In genomic region chr5:114807893-114808292, GRCm38 (mm10) we compare ENCODE assay signal across 20 mouse cellular contexts. TPM values are rescaled to one million over a fixed set of nuclear protein-coding genes. Genes with fewer than 3 reads are reported as not detected.
DNase-seq lines count a peak whose midpoint lies in the region; ATAC-seq and TF ChIP-seq lines count a peak whose summit lies in the region.
"Had no signal": no experiment of that assay in that cellular context is flagged by ENCODE, and none has a peak within 500 bp of the region (broad histone marks: within the 10 kb centered on the region; RNA-seq: fewer than 3 reads in every experiment).

No protein-coding gene starts in this region.

- H3K4me3 ChIP-seq in heart, embryonic 12.5 days, result no peak overlapping the region
- H3K4me3 ChIP-seq in kidney, postnatal 0 days (replicated peaks; ENCODE audit: low read depth, low read length), result no peak overlapping the region
- no peak overlapping the region for H3K4me3 ChIP-seq in kidney, adult 2 months (ENCODE audit: insufficient read depth, low read depth, low read length)
- H3K4me3 ChIP-seq in embryonic facial prominence, embryonic 11.5 days (ENCODE audit: low read depth, low read length), result no peak overlapping the region
- H3K4me3 ChIP-seq in liver, embryonic 13.5 days (replicated peaks), result no peak overlapping the region
- H3K4me3 ChIP-seq: embryonic facial prominence, embryonic 12.5 days; forebrain, embryonic 13.5 days; neural tube, embryonic 15.5 days had no signal

- H3K9me3 ChIP-seq in heart, embryonic 12.5 days (replicated peaks), result no peaks in the 10 kb centered on the region
- H3K9me3 ChIP-seq in kidney, postnatal 0 days (replicated peaks; ENCODE audit: low read length), result no peaks in the 10 kb centered on the region
- H3K9me3 ChIP-seq in embryonic facial prominence, embryonic 11.5 days (replicated peaks; ENCODE audit: control insufficient read depth, low read length), result no peaks in the 10 kb centered on the region
- no peaks in the 10 kb centered on the region for H3K9me3 ChIP-seq in liver, embryonic 13.5 days (replicated peaks)
- H3K9me3 ChIP-seq: embryonic facial prominence, embryonic 12.5 days; forebrain, embryonic 13.5 days; neural tube, embryonic 15.5 days had no signal

- ATAC-seq in heart, embryonic 12.5 days (ENCODE audit: insufficient number of reproducible peaks, low FRiP score), result no peak
- ATAC-seq in kidney, postnatal 0 days (replicated peaks; ENCODE audit: low FRiP score, low read depth), result no peak
- ATAC-seq in embryonic facial prominence, embryonic 11.5 days (replicated peaks; ENCODE audit: insufficient number of reproducible peaks, low FRiP score, low TSS enrichment, low read depth), result no peak
- ATAC-seq in liver, embryonic 13.5 days (ENCODE audit: low read depth), result no peak
- ATAC-seq: forebrain, embryonic 13.5 days; hindbrain, embryonic 16.5 days had no signal

- H3K36me3 ChIP-seq in heart, embryonic 12.5 days, result peaks cover 37% of the 10 kb centered on the region
- H3K36me3 ChIP-seq in kidney, postnatal 0 days (ENCODE audit: insufficient read depth, low read length), result peaks cover 24% of the 10 kb centered on the region
- H3K36me3 ChIP-seq in kidney, adult 2 months (ENCODE audit: control insufficient read depth, insufficient read depth, low read length), result peaks cover 2% of the 10 kb centered on the region; the same call in 1 of the 2 replicates
- H3K36me3 ChIP-seq in embryonic facial prominence, embryonic 11.5 days (replicated peaks; ENCODE audit: control insufficient read depth, insufficient read depth, low read depth, low read length), result peaks cover 2% of the 10 kb centered on the region; the same call in 1 of the 2 replicates
- H3K36me3 ChIP-seq in liver, embryonic 13.5 days, result peaks cover 41% of the 10 kb centered on the region

- peak overlapping the region; percentile 81 for H3K27ac ChIP-seq in heart, embryonic 12.5 days (ENCODE audit: poor library complexity, severe bottlenecking)
- H3K27ac ChIP-seq in kidney, postnatal 0 days, result 0 out of 2 replicates have a peak overlapping the region, but pooled peaks have one; percentile 80
- H3K27ac ChIP-seq in kidney, adult 2 months (ENCODE audit: insufficient read depth, low read depth, low read length), result no peak overlapping the region
- H3K27ac ChIP-seq in embryonic facial prominence, embryonic 11.5 days (replicated peaks; ENCODE audit: low read depth, low read length), result no peak overlapping the region
- H3K27ac ChIP-seq in liver, embryonic 13.5 days, result peak overlapping the region; percentile 86
- H3K27ac ChIP-seq: forebrain, embryonic 13.5 days had no signal

- no peak overlapping the region for H3K9ac ChIP-seq in heart, embryonic 12.5 days
- no peak overlapping the region for H3K9ac ChIP-seq in kidney, postnatal 0 days (ENCODE audit: low read depth, low read length)
- H3K9ac ChIP-seq in embryonic facial prominence, embryonic 11.5 days (replicated peaks; ENCODE audit: low read length), result no peak overlapping the region
- peak overlapping the region; percentile 60 for H3K9ac ChIP-seq in liver, embryonic 13.5 days
- H3K9ac ChIP-seq: embryonic facial prominence, embryonic 12.5 days; forebrain, embryonic 13.5 days; neural tube, embryonic 15.5 days had no signal

- H3K27me3 ChIP-seq in heart, embryonic 12.5 days (replicated peaks), result no peaks in the 10 kb centered on the region
- no peaks in the 10 kb centered on the region for H3K27me3 ChIP-seq in kidney, postnatal 0 days (ENCODE audit: insufficient read depth, low read length)
- H3K27me3 ChIP-seq in kidney, adult 2 months (replicated peaks; ENCODE audit: control insufficient read depth, insufficient read depth, low read length), result no peaks in the 10 kb centered on the region
- H3K27me3 ChIP-seq in embryonic facial prominence, embryonic 11.5 days (ENCODE audit: control insufficient read depth, insufficient read depth, low read length), result no peaks in the 10 kb centered on the region
- H3K27me3 ChIP-seq in liver, embryonic 13.5 days, result no peaks in the 10 kb centered on the region
- H3K27me3 ChIP-seq: embryonic facial prominence, embryonic 12.5 days; forebrain, embryonic 13.5 days; neural tube, embryonic 15.5 days had no signal

- no peak for TF ChIP-seq CTCF in kidney, postnatal 0 days (IDR thresholded peaks at IDR 0.05; ENCODE audit: low read depth)
- no peak for TF ChIP-seq CTCF in kidney, adult 2 months (conservative IDR thresholded peaks at IDR 0.05; ENCODE audit: insufficient read depth, insufficient read length, low read depth, low read length)

- no peak overlapping the region for H3K4me2 ChIP-seq in heart, embryonic 12.5 days
- no peak overlapping the region for H3K4me2 ChIP-seq in kidney, postnatal 0 days (ENCODE audit: low read length)
- H3K4me2 ChIP-seq in embryonic facial prominence, embryonic 11.5 days (ENCODE audit: low read depth, low read length), result no peak overlapping the region
- H3K4me2 ChIP-seq in liver, embryonic 13.5 days, result peak overlapping the region; percentile 60
- H3K4me2 ChIP-seq: embryonic facial prominence, embryonic 12.5 days; forebrain, embryonic 13.5 days; neural tube, embryonic 15.5 days had no signal

- H3K4me1 ChIP-seq in heart, embryonic 12.5 days (replicated peaks), result peaks cover 41% of the 10 kb centered on the region
- H3K4me1 ChIP-seq in kidney, postnatal 0 days (replicated peaks; ENCODE audit: insufficient read depth, low read length), result peaks cover 8% of the 10 kb centered on the region; the same call in 1 of the 2 replicates
- no peaks in the 10 kb centered on the region for H3K4me1 ChIP-seq in kidney, adult 2 months (ENCODE audit: control insufficient read depth, insufficient read depth, low read length)
- H3K4me1 ChIP-seq in embryonic facial prominence, embryonic 11.5 days (ENCODE audit: control insufficient read depth, insufficient read depth, low read length), result no peaks in the 10 kb centered on the region
- peaks cover 85% of the 10 kb centered on the region for H3K4me1 ChIP-seq in liver, embryonic 13.5 days (replicated peaks)

- 71% methylated on average over 6 of the region's 6 CpGs for WGBS in heart, embryonic 12.5 days
- WGBS in kidney, postnatal 0 days, result 70% methylated on average over 6 of the region's 6 CpGs
- 78% methylated on average over 6 of the region's 6 CpGs for WGBS in kidney, adult 2 months
- WGBS in embryonic facial prominence, embryonic 11.5 days, result 48% methylated on average over 6 of the region's 6 CpGs
- WGBS in liver, embryonic 13.5 days (ENCODE audit: insufficient replicate concordance), result 30% methylated on average over 6 of the region's 6 CpGs

- no peak for DNase-seq in heart, postnatal 10 days
- no peak for DNase-seq in kidney, postnatal 0 days (ENCODE audit: low spot score)
- no peak for DNase-seq in kidney, adult 2 months
- peak; percentile 39 for DNase-seq in embryonic facial prominence, embryonic 11.5 days (ENCODE audit: low spot score)
- no peak for DNase-seq in liver, embryonic 13.5 days
- no peak for DNase-seq in thymus, postnatal 14 days
- DNase-seq: cerebellum, postnatal 14 days; kidney, adult 8-10 months; right cerebral cortex, postnatal 4 days had no signal

- TF ChIP-seq POLR2A in kidney, adult 2 months (IDR thresholded peaks at IDR 0.05; ENCODE audit: low read depth, low read length), result no peak

- intact Hi-C loops in heart, postnatal 10 days (cut with DNase I), result loop anchor here (5.0 kb wide), 1 partner anchor 101 kb away; the partner anchor contains the start of gene Tchp

RNA-seq across cellular contexts. Expression of gene 1500011B03Rik, which starts 15.4 kb away (rescaled TPM):
- 53.2 and 57.5 TPM in 2 replicates for polyA plus RNA-seq in heart, embryonic 12.5 days (2016; fragmentation: Nextera tagmentation; extraction: Ambion mirVana)
- total RNA-seq in heart, postnatal 10 days (2021), result 10 to 100 TPM; 15.5 to 17.8 TPM
- 160 and 189 TPM in 2 replicates for polyA plus RNA-seq in kidney, postnatal 0 days (2015; fragmentation: Nextera tagmentation; extraction: Ambion mirVana)
- polyA plus RNA-seq in kidney, adult 2 months (2012; rRNA removed), result 30.2 and 34.7 TPM in 2 replicates
- polyA plus RNA-seq in embryonic facial prominence, embryonic 11.5 days (2014; fragmentation: Nextera tagmentation; extraction: Ambion mirVana), result 115 and 121 TPM in 2 replicates
- 31.0 and 32.0 TPM in 2 replicates for polyA plus RNA-seq in liver, embryonic 13.5 days (2015; fragmentation: Nextera tagmentation; extraction: Ambion mirVana)

RNA-seq across cellular contexts. Expression of gene Git2, which starts 32.6 kb away (rescaled TPM):
- 33.6 and 36.4 TPM in 2 replicates for polyA plus RNA-seq in heart, embryonic 12.5 days (2016; fragmentation: Nextera tagmentation; extraction: Ambion mirVana)
- total RNA-seq in heart, postnatal 10 days (2021), result 10 to 100 TPM; 48.0 to 52.2 TPM
- 25.8 and 27.8 TPM in 2 replicates for polyA plus RNA-seq in kidney, postnatal 0 days (2015; fragmentation: Nextera tagmentation; extraction: Ambion mirVana)
- polyA plus RNA-seq in kidney, adult 2 months (2012; rRNA removed), result 30.5 and 32.3 TPM in 2 replicates
- 33.9 and 37.7 TPM in 2 replicates for polyA plus RNA-seq in embryonic facial prominence, embryonic 11.5 days (2014; fragmentation: Nextera tagmentation; extraction: Ambion mirVana)
- polyA plus RNA-seq in liver, embryonic 13.5 days (2015; fragmentation: Nextera tagmentation; extraction: Ambion mirVana), result 14.8 and 16.3 TPM in 2 replicates

RNA-seq across cellular contexts. Expression of gene Ankrd13a, which starts 33.4 kb away (rescaled TPM):
- 45.2 and 45.6 TPM in 2 replicates for polyA plus RNA-seq in heart, embryonic 12.5 days (2016; fragmentation: Nextera tagmentation; extraction: Ambion mirVana)
- total RNA-seq in heart, postnatal 10 days (2021), result 10 to 100 TPM; 54.4 to 55.6 TPM
- polyA plus RNA-seq in kidney, postnatal 0 days (2015; fragmentation: Nextera tagmentation; extraction: Ambion mirVana), result 45.6 and 49.2 TPM in 2 replicates
- polyA plus RNA-seq in kidney, adult 2 months (2012; rRNA removed), result 47.7 and 51.6 TPM in 2 replicates
- 58.3 and 60.4 TPM in 2 replicates for polyA plus RNA-seq in embryonic facial prominence, embryonic 11.5 days (2014; fragmentation: Nextera tagmentation; extraction: Ambion mirVana)
- polyA plus RNA-seq in liver, embryonic 13.5 days (2015; fragmentation: Nextera tagmentation; extraction: Ambion mirVana), result 43.3 and 49.0 TPM in 2 replicates

RNA-seq across cellular contexts. Expression of gene 4930519G04Rik, which starts 45.6 kb away (rescaled TPM):
- polyA plus RNA-seq in heart, embryonic 12.5 days (2016; fragmentation: Nextera tagmentation; extraction: Ambion mirVana), result not detected in 2 replicates
- not detected for total RNA-seq in heart, postnatal 10 days (2021)
- polyA plus RNA-seq in kidney, postnatal 0 days (2015; fragmentation: Nextera tagmentation; extraction: Ambion mirVana), result not detected in 2 replicates
- polyA plus RNA-seq in kidney, adult 2 months (2012; rRNA removed), result not detected in 2 replicates
- not detected in 2 replicates for polyA plus RNA-seq in embryonic facial prominence, embryonic 11.5 days (2014; fragmentation: Nextera tagmentation; extraction: Ambion mirVana)
- not detected in 2 replicates for polyA plus RNA-seq in liver, embryonic 13.5 days (2015; fragmentation: Nextera tagmentation; extraction: Ambion mirVana)
- total RNA-seq: gastrocnemius, postnatal 4 days; left cerebral cortex, postnatal 14 days; megakaryocyte-erythroid progenitor cell, adult 5-6 weeks had no signal
- polyA plus RNA-seq: C2C12; embryonic facial prominence, embryonic 12.5 days; forebrain, embryonic 13.5 days; hindbrain, embryonic 16.5 days; lung, embryonic 16.5 days; neural tube, embryonic 15.5 days; urinary bladder, adult 2 months had no signal

RNA-seq across cellular contexts. Expression of gene Gm9936, which starts 50.6 kb away (rescaled TPM):
- polyA plus RNA-seq in heart, embryonic 12.5 days (2016; fragmentation: Nextera tagmentation; extraction: Ambion mirVana), result 0.06 TPM in 1 of 2 replicates, not detected in the other
- total RNA-seq in heart, postnatal 10 days (2021), result not detected
- polyA plus RNA-seq in kidney, postnatal 0 days (2015; fragmentation: Nextera tagmentation; extraction: Ambion mirVana), result not detected in 2 replicates
- not detected in 2 replicates for polyA plus RNA-seq in kidney, adult 2 months (2012; rRNA removed)
- polyA plus RNA-seq in embryonic facial prominence, embryonic 11.5 days (2014; fragmentation: Nextera tagmentation; extraction: Ambion mirVana), result 0.14 and 0.29 TPM in 2 replicates
- polyA plus RNA-seq in liver, embryonic 13.5 days (2015; fragmentation: Nextera tagmentation; extraction: Ambion mirVana), result not detected in 2 replicates
- total RNA-seq: gastrocnemius, postnatal 4 days; megakaryocyte-erythroid progenitor cell, adult 5-6 weeks had no signal
- polyA plus RNA-seq: C2C12 had no signal

Comparison
In these comparisons a context has a peak if more than half of its experiments do, and no peak if none do; other contexts are left out.
1. H3K27ac ChIP-seq: peak in heart, embryonic 12.5 days (single experiment), kidney, postnatal 0 days (single experiment) and liver, embryonic 13.5 days (single experiment); none in kidney, adult 2 months (single experiment) and embryonic facial prominence, embryonic 11.5 days (single experiment).